Mouse (Mus musculus): ENCODE measurements around the gene Crb2. TPM values are rescaled to one million over a fixed set of nuclear protein-coding genes. Genes with fewer than 3 reads are reported as not detected.

Gene Crb2
- total RNA-seq, 2 experiments from 2014 or later: 3.1 to 3.9 TPM

DNA sequence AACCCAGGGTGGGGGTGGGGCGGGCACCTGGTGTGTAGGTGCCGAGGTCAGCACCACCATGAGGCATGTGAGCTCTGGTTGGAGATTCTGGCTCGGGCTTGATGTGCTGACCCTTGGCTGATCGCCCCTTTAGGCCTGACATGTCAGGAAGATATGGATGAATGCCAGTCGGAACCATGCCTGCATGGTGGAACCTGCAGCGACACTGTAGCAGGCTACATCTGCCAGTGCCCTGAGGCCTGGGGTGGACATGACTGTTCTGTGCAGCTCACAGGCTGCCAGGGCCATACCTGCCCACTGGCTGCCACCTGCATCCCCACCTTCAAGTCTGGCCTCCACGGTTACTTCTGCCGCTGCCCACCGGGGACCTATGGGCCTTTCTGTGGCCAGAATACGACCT, 13.9 kb downstream of the Crb2 start:
- intact Hi-C loops (cut with DNase I): no loop called here
- no peak for DNase-seq (ENCODE audit: low spot score in 2 of 2)

DNA sequence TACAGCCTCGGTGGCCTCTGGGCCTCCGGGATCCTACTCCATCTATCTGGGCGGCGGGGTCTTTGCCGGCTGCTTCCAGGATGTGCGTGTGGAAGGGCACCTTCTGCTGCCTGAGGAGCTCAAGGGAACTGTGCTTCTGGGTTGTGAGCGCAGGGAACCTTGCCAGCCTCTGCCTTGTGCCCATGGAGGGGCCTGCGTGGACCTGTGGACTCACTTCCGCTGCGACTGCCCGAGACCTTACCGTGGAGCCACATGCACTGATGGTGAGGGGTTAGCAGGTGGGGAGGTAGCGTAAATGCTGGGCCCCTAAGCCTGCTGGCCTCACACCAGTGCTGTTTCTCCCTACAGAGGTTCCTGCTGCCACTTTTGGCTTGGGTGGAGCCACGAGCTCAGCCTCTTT, 14.7 kb downstream of the Crb2 start:
- intact Hi-C loops (cut with DNase I): no loop called here
- DNase-seq (ENCODE audit: low spot score in 2 of 2): no peak

DNA sequence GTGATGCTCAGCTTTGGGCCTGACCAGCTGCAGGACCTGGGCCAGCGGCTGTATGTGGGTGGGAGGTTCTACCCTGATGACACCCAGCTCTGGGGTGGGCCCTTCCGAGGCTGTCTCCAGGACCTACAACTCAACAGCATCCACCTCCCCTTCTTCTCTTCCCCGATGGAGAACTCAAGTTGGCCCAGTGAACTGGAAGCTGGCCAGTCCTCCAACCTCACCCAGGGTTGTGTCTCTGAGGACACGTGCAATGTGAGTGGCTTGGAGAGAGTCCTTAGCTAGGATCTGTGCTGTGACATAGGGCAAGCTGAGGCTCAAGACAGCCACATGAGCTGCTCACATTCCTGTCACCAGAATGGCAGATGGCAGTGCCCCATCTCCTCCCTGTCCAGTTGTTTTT, 15.3 kb downstream of the Crb2 start:
- intact Hi-C loops (cut with DNase I): no loop called here
- DNase-seq (ENCODE audit: low spot score in 2 of 2): no peak

DNA sequence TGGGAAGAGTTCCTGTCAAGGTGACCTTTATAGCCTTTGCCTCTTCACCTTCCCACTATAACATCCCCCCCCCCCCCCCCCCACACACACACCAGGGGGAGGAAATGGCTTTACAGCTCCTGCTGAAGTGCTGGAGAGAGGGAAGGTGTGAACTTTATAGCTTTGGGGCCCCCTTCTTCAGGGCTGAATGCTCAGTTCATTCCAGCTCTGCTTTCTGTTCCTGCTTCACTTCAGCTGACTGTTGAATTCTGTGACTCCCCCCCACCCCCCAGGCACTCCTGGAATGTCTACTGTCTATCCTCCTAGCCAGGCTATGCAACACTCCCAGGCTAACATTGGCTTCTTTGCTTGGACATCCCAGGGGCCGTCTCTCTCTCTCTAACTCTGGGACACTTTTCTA, 20.0 kb downstream of the Crb2 start:
- intact Hi-C loops (cut with DNase I): no loop called here
- DNase-seq (ENCODE audit: low spot score in 2 of 2): no peak

DNA sequence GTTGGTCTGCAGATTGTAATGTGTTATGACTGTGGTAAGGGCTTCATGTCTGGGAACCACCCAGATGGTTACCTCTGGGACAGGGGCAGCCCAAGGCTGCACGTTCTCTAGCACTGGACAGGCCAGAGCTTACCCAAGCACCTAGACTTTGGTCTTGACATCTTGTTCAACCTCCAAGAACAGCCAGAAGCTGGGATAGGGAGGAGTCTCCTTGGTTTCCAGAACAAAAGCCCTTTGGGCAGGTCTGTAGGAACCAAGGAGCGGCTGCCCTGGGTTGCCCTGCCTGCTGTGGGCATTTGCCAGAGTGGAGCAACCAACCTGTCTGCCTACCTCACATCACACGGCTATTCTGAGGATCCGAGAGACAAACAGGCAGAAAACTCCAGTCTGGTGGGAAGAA, 21.0 kb downstream of the Crb2 start:
- intact Hi-C loops (cut with DNase I): no loop called here
- DNase-seq (ENCODE audit: low spot score in 2 of 2): no peak

DNA sequence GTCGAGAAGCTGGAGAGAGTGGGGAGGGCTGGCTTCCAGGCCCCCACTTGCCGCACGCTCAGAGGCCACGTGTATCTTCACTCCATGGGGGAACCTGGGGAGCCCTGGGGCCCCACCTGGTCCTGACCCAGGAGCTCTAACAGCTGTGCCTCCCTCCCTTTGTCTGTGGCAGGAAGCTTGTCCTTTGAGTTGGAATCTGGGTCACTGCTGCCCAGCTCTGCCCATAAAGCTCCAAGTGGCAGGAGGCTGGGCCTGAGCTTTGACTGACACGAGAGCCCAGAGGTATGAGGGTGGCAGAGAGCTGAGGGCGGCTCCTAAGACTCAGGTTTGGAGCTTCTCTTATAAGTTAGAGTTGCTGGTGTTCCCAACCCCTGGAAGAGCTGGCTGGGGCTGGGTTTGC, 23.1 kb downstream of the Crb2 start:
- intact Hi-C loops (cut with DNase I): no loop called here
- no peak for DNase-seq (ENCODE audit: low spot score in 2 of 2)

DNA sequence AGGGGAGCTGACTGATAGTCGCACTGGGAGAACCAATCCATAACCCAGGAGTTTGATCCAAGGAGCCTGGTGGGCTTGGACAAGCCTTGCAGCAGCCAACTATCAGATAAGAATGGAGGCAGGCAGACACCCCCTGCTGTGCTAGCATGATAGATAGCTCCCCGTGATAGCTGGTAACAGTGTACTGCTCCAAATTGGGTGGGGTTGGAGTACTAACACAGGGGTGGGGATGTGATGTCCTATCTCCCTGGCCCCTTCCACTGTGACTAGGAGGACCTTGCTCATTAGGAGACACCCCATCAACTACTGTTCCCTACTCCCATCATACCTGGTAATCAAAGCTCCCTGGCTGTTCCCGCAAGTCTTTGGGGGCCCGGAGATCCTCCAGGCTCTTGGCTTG, 25.6 kb downstream of the Crb2 start:
- intact Hi-C loops (cut with DNase I): loop anchor here (2.0 kb wide), 1 partner anchor 27 kb away; no protein-coding TSS in a partner anchor
- no peak for DNase-seq (ENCODE audit: low spot score in 2 of 2)

DNA sequence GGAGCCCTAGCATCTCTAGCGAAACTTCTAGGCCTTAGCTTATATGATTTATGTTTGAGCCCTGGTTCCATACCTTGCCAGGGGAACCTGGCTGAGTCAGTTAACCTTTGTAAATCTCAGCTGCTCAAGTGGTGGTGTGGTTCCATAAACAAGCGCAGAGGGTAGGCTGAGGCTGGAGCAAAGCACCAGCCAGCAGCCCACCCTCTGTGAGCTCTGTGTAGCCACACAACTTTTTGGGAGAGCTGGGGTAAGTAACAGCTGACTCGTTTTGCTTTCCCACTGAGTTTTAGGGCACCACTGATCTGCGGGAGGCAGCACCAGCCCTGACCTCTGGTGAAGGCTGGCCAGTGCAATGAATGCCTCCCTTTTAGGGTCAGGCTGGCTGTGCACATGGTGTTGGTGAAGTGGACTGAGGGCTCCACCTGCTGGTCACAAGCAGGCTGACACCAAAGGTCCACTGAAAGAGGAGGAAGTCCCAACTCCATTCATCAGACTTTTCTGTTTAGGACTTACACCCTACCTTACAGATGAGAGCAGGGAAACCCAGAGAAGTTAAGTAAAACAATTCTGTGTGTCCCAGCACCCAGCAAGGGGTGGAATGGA, 26.7 kb downstream of the Crb2 start:
- intact Hi-C loops (cut with DNase I): loop anchor here (2.0 kb wide), 1 partner anchor 28 kb away; no protein-coding TSS in a partner anchor
- DNase-seq (ENCODE audit: low spot score in 2 of 2): peak; percentile 66 to 82

DNA sequence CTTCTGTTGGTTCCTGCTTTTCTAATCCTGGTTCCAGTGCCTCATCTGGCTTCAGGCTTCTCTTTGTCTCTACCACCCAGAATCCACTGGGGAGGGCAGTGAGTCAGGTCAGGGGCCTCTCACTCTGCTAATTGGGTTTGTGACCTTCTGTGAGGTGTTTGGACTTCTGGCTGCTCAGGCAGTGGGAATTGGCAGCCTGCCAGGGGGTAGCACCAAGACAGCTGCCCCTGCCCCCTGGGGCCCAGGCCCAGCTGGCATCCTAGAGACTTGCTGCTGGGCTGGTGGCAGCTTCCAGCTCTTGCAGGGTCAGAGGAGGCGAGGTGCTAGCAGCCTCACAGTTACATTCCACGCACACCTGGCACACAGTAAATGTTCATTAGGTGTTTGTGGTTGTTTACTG, 35.6 kb downstream of the Crb2 start:
- DNase-seq (ENCODE audit: low spot score in 2 of 2): no peak
- intact Hi-C loops (cut with DNase I): no loop called here

DNA sequence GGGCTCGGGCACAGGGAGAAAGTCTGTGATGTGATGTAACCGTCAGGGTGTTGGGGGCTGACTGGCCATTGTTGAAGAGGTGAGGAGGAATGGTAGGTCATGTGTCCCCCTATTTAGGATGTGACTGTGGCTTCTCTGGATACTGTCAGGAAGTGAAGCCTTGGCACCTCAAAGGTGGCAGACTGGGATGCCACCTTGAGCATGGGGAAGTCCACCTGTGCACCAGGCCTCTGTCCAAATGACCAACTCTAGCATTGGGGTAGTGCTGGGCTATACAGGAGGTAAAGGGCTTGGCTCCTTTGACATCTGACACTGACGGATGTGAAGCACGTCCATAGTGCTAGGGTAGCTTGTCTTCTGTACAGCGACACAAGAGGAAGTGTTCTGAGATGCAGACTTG, 36.4 kb downstream of the Crb2 start:
- intact Hi-C loops (cut with DNase I): no loop called here
- no peak for DNase-seq (ENCODE audit: low spot score in 2 of 2)

DNA sequence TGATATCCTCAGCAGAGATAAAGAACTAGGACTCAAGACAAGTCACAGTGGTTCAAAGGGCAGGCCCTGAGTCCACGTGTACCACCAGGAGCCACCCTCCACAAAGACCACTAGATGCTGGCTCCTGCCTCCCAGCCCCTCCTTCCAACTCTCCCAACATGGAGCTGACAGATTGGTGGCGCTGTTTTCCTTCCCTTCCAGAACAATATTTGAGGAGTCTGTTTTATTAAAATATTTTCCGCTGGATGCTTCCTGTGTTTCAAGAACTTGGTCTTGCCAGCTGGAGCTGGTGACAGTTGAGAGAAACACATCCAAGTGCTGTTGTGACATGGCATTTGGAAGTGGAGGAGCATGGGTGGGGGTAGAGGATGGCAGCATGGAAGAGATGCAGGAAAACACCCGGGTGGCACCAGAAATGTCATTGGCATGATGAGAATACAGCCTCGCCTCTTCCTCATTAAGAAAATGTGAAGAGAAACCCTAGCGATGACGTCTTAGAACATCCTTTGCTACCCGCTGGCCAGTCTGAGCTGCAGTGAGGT, 38.8 kb downstream of the Crb2 start:
- intact Hi-C loops (cut with DNase I): loop anchor here (2.0 to 5.0 kb wide), 2 partner anchors 92 to 562 kb away; no protein-coding TSS in a partner anchor
- peak in 1 of 2 experiments; percentile 35 for DNase-seq (ENCODE audit: low spot score in 2 of 2)

DNA sequence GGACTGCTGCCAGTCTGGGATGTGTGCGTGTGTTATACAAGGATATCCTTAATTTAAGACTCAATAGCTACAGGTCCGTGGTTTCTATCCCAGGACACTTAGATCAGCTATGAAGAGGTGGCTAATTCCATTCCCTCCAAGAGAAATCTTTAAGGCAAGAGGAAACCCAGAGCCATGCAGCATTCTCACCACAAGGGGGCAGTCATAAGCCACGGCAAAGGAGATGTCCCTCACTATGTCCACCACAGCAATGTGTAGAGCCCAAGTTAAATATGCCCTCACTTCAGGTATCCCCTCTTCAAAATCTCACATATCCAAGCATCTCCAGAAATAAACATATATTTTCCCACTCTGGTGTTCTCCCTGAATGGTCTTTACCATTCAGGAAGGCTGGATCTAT, 39.6 kb downstream of the Crb2 start:
- intact Hi-C loops (cut with DNase I): loop anchor here (2.0 to 5.0 kb wide), 2 partner anchors 92 to 561 kb away; no protein-coding TSS in a partner anchor
- DNase-seq (ENCODE audit: low spot score in 2 of 2): peak; percentile 83 to 89

DNA sequence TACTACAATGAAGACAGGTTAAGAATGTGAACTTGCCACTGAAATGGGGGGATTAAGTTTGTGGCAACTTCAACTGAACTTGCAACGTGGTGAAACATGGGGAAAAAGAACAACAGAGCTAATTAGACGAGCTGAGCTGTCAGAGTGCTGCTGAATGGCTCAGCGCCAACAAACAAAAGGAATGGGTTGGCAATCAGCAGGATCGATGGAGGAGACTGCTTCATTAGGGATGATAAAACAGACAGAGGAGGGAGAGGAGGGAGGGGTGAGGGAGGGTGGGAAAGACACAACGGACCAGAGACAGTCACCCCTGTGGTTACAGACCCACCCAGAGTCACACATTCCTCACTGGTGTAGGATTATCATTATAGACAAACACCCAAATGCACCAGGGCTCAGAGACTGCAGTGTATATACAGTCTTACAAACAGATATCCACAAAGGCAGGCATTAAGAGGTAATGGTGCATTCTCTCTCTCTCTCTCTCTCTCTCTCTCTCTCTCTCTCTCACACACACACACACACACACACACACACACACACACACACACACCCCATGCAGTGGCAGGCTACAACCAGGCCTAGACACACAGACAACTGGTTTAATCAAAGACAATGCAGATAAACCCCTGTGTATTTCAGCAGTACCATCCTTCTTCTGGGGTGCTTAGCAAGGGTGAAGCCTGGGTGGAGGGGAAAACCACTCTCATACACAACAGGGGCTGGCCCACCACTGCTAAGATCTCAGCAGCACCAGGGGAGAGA, 42.9 kb downstream of the Crb2 start:
- no peak for DNase-seq (ENCODE audit: low spot score in 2 of 2)
- intact Hi-C loops (cut with DNase I): loop anchor here (5.0 kb wide), 1 partner anchor 88 kb away; no protein-coding TSS in a partner anchor

DNA sequence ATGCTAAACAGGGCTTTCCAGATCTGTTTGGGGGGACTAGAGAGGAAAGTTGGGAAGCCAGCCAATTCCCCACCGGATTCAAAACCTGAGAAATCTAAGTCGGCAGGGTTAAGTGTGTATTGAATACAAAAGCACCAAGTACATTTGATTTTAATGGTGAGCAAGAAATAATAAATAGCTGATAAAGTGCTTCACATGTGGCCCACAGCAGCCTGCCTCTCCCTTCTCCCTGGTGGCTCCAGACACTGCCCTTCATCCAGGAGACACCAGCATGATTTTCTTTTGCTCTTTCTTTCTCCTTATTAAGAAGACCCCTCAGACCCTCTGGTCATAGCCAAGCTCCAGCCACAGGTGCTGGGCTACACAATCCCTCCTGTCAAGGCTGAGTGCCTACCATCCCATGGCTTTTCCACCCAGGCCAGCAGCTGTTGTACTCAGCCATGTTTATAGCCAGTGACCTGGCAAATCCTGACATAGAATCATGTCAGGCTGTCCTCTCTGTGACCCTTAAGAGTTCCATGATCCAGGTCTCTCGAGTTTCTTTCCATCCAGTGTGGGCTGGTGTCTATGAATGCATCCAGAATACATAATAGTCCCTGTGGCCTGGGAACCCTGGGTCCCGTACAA, 43.6 kb downstream of the Crb2 start:
- intact Hi-C loops (cut with DNase I): loop anchor here (5.0 kb wide), 1 partner anchor 88 kb away; no protein-coding TSS in a partner anchor
- no peak for DNase-seq (ENCODE audit: low spot score in 2 of 2)

DNA sequence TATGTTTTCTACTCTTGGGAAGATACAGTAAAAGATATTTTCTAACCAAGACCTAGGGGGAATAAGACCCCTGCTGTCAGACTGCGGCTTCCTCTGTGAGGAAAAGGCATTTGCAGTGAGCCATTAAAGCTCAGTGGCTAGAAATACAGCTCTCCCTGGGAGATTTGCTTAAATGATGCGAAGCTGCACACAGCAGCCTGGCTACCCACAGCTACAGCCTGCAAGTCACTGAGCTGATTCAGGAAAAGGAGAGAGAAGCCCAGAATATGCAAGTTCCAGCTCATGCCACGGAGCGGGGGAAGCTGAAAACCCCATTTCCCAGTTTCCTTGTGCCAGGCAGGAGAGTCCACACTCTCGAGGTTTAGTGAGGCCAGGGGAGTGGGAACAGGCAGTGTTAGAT, 46.1 kb downstream of the Crb2 start:
- DNase-seq (ENCODE audit: low spot score in 2 of 2): peak in 1 of 2 experiments; percentile 33
- intact Hi-C loops (cut with DNase I): no loop called here

DNA sequence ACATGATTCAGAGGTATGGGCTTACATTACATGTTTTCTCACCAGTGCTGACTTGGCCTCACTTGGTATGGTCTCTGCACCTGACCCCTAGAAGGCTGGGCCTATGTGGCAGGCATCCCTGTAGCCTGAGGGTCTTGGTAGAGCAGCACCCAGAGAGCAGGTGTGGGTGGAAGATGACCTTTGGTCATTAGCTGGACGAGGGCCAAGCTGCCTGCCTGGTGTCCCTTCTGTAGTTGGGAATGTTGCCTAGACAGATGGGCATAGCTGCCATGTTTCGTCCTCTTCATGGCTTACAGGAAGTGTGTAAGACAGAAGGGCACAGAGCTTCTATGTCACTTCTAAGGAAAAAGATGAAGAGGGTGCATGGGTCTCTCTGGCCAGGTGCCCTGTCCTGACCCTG, 47.8 kb downstream of the Crb2 start:
- intact Hi-C loops (cut with DNase I): no loop called here
- DNase-seq (ENCODE audit: low spot score in 2 of 2): no peak

DNA sequence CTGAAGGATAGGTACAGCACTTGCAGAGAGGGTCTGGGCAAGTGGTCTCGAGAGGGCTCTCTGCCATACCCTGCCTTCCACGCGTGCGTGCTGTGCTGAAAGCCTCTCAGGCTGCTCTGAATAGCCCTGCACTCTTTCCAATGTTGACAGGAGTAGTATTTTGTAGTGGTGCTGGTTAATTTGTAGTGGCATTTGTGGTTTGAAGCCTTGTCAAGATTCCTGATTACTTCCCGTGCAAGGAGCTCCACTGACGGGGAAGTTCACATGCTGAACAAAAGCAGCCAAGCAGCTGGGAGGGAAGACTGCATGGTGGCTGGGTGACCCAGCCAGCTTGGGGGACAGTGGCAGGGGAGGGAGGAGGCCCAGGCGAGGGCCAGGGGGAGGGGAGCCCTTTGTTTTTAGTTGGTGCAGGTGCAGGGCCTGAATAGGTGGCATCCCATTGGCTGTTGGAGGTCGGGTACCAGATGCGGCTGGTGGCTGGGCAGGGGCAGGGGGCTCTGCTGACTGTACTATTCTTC, 53.8 kb downstream of the Crb2 start:
- intact Hi-C loops (cut with DNase I): no loop called here
- DNase-seq (ENCODE audit: low spot score in 2 of 2): no peak

DNA sequence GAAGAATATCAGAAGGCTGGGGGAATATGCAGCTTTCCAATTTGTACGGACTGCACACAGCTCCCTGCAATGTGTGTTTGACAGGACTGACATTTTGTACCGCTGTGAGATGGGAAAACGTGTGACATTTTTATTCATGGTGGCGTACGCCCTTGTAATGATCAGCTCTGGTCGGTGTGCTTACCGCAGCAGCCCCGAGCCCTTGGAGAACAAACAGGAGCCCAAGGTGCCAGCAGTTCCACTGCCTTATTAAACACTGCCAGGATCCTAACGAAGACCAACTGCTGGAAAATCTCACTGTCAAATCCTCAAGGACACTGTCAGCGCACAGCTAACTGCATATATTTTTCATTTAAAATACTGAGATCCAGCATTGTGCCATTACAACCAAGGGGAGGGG, 56.2 kb downstream of the Crb2 start:
- intact Hi-C loops (cut with DNase I): no loop called here
- DNase-seq (ENCODE audit: low spot score in 2 of 2): no peak

DNA sequence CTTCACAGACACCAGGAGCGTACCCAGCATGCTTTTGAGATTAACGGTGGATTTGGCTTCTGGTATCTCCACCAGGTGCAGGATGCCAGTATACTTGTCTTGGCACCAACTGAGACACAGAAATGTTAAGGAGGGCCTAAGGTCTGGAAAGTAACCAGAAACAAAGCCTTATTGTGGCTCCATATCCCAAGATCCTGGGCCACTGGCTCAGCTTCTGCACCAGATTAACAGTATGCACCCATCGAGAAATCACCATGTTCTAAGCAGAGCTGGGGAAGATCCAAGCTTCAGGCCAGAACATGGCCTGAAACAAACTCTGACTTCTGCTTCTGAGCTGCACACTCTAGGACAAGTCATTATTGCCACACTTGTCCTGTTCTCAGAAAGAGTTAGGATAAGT, 60.9 kb downstream of the Crb2 start:
- no peak for DNase-seq (ENCODE audit: low spot score in 2 of 2)
- intact Hi-C loops (cut with DNase I): no loop called here

DNA sequence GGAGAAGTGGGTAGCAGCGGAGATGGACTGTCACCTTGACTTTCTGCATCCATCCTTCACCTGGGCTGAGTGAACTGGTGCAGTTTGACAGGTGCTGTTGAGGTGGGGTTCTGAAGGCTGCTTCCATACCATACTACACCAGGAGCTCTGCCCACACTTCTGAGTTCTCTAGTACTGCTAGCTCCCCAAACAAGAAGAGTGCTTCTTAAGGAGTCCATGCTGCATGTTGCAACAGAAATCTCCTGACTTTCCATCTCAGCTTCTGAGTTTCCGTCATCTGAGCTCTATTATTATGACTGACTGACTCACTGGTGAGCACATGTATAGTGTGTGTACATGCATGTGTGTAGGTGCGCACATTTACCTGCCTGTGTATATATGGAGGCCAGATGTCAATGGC, 61.5 kb downstream of the Crb2 start:
- intact Hi-C loops (cut with DNase I): no loop called here
- DNase-seq (ENCODE audit: low spot score in 2 of 2): no peak
